Mouse (Mus musculus): ENCODE data around the gene Fam126a.

Gene Fam126a

DNA sequence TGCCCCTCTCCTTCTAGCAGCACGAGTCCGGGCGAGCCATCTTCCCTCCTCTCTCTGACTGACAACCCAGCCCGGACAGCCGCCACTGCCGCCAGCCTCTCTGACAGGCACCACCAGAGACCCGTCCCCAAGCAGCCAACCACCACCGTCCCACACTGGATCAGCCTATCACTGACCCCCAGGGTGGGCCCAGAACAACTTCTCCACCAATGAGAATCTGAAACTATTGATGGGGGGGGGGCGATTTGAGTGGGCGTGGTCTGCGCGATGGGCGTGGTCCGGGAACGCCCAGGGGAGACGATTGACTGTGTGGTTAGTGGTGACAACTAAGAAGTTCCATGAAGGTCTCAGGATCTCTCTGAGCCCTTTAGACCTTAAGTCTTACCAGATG lies at the start of gene Fam126a:
Fam126a (minus strand) TSS at position 112 of the 391 bp plus-strand sequence.
- DNase-seq (ENCODE audit: low spot score in 2 of 2): peak; percentile 90 to 92

DNA sequence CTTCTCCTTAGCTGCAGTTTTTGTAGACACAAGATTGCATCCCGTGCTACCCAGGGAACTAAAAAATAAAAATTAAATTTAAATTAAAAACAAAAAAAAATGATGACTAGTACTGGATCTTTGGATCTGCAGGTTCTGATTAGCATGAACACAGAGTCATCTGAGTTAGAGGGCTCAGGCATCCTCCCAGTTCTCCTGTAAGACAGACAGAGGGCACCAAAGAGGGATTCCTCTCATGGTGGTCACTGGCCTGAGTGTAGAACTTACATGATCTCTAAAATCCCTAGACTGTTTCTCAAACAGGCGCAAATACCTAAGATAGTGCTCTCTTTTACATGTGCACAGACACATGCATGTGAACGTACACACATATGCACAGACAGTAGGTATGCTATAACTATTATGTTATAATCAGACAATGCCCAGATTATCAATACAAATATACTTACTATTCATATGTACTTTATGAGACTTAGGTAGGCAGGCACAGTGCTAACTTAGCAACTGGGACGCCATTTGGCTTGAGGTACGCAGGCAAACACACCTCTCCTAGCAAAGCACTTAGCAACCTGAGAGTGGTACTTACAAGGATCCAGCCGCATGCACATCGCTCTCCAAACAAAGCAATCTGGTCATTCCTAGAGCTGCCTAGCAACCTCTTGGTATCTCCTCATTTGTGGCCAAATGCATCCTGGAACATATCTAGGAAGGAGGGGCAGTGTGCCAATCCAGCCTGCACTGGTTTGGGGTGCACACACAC lies 48.1 kb upstream of the Fam126a start:
- no peak for DNase-seq (ENCODE audit: low spot score in 2 of 2)

DNA sequence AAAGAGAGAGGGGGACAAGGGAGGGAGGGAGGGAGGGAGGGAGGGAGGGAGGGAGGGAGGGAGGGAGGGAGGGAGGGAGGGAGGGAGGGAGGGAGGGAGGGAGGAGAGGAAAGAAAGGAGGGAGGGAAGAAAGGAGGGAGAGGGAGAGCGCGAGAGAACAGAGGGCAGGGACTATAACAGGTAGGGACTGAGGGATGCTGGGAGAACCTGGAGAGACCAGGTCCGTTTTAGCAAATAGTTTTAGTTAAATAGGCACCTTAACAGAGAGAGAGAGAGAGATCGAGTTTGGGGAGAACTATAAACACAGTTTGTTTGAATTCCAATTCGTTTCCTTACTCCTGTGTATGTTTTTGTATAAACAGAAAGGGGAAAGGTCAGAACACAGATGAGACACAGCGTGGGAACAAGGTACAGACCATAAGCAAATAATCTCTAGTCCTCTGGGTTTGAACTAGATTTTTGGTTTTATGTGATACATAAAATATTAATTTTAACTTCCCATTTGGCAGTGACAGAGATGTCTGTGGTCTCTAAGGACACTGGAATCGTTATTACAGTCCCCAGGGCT lies 47.3 kb upstream of the Fam126a start:
- DNase-seq (ENCODE audit: low spot score in 2 of 2): no peak

DNA sequence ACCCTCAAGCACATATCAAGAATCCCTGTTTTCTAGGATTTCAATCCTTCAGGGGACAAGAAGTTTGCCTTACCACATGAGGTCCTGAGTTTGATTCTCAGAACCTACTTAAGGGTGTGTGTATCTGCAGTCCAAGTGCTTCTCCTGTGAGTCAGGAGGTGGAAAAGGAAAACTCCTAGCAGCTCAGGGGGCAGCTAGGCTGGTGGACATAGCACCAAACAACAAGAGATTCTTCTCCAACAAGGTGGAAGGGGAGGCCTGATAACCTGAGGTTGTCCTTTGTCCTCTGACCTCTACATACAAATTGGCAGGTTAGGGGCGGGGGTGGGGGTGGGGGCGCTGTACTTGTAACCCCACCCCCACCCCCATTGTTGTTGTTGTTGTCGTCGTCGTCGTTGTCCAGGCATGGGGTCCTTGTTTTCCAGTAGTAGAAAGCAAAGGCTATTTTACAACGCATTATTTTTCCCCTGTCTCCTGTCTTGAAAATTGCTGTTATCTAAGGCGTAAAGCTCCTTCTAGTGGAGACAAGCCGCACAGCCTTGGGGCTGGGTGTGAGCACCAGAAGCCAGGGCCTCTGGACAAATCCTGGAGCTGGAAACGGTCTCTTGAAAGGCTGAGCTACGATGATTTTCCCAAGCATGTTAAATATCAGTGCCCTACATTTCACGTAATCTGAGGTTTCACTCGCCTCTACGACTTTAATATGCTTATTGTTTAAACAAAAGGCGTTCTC lies 46.7 kb upstream of the Fam126a start:
- DNase-seq (ENCODE audit: low spot score in 2 of 2): peak; percentile 75 to 82

DNA sequence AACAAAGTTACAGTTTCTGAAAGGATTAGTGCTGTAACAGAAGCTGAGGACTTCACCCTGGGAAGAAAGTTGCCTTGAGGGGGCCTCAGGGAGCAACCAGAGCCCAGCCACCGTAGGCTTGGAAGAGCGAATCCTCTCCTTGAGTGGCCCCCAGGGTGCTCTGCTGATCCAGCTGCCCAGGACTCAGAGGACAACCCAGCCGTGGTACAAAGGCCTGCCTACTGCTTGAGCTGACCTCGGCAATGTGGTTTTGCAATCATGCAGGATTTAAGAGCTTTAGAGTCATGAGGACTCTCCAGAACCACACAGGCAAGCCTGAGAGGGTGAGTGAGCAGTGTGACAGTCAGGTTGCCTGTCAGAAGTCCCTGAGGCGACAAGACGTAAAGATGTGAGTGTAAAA lies 41.5 kb upstream of the Fam126a start:
- DNase-seq (ENCODE audit: low spot score in 2 of 2): no peak

DNA sequence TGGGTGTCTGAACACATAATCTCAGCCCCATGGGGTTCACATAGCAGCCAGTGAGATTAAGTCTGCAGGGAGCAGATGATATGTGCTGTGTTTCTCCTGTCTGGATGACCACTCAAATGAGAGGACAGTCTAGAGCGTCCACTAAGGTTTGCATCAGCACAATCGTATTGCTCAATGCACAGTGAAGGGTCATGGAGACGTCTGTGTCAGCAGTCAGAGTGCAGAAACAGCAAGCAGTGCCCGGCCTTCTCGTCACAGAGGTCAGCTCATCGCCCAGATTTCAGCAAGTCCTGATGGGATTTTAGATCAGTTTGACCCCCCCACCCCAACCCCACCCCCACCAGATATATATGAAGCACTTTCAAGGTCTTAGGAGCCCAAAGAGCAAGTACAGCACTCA lies 38.5 kb upstream of the Fam126a start:
- DNase-seq (ENCODE audit: low spot score in 2 of 2): no peak

DNA sequence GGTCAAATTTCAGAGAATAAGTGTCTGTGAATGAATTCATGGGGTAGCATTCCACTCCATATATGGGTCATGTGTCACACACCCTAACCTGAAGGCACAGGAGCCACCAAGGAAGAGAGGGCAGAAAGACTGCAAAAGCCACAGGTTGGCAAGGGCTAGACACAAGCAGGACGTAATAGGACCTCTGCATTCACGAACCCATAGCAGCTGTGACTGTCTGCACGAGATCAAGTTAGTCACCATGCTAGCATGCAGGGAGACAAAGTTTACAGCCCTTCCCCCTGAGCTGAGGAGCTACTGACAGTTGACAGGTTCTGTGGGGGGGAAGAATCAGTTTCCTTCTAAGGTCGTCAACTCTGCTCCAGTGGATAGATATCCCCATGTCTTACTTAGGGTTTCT lies 33.1 kb upstream of the Fam126a start:
- DNase-seq (ENCODE audit: low spot score in 2 of 2): no peak

DNA sequence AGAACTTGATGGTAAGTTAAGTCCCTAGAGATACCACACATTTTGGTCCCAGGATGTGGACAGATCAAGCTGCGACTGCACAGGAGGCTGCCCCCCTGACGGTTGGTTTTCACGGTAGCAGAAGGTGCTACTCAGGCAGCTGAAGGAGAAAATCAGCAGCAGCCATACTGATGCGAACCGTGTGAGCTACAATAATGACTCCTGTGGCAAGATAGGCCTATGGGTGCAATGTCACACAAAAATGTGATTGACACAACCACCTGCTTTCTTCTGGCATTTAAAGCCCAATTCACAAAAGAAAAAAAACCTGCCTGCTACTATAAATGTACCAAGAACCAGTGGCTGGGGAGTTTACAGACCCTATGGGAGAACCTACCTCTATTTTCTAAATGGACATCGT lies 32.5 kb upstream of the Fam126a start:
- DNase-seq (ENCODE audit: low spot score in 2 of 2): no peak

DNA sequence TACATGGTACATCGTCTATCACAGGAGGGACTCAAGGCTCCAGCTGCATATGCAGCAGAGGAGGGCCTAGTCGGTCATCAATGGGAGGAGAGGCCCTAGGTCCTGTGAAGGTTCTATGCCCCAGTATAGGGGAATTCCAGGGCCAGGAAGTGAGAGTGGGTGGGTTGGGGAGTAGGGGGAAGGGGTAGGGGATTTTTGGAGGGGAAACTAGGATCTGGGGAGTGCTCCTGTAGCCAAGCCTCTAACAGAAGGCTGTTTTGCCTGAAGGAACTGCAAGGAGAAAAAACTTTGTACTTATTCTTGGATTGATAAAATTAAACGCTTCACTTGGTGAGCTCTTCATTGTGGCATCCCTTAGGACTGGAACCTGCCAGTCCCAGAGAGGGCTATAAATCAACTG lies 30.5 kb upstream of the Fam126a start:
- no peak for DNase-seq (ENCODE audit: low spot score in 2 of 2)

DNA sequence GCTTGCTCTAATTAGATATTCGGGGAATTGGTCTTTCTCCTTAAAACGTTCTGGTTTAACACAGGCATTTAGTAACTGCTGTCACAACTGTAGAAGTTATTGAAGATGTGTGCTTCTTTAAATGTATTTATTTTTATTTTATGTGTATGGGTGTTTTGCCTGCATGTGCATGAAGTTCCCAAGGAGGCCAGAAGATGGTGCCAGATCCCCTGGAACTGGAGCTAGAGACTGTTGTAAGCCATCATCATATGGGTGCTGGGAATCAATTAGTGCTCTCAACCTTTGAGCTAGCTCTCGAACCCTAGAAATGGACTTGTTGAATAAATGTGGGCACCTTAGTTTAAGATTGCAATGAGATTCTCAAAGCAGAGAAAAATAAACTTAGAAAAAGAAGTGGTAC lies 27.1 kb upstream of the Fam126a start:
- no peak for DNase-seq (ENCODE audit: low spot score in 2 of 2)

DNA sequence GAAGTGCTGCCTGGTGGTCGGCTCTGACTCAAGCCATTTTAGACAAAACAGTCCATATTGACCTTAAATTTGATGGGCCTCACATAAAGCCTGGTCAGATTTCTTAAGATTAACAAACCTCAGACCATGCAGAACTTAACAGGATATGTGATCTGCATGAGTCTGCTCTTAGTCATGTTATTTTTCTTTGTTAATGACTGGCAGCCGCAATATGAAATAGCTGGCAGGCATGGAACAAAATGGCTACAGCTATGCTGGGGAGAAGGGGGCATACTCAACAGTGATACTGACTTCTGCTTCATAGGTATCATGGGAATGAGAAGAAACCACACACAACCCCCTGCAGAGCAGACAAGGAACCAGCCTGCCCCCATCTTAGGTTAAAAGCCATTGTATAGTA lies 26.4 kb upstream of the Fam126a start:
- no peak for DNase-seq (ENCODE audit: low spot score in 2 of 2)

DNA sequence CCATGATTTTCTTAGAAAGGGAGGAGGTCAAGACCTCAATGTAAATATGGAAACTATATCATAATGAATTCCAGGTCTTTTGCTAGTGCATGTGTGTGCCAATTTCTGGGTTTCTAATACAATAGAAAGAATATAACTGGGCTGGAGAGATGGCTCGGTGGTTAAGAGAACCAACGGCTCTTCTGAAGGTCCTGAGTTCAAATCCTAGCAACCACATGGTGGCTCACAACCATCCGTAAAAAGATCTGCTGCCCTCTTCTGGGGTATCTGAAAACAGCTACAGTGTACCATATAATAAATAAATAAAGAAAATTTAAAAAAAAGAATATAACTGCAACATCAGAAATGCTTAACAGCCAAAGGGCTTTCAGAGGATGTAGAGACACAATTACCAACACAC lies 23.9 kb upstream of the Fam126a start:
- no peak for DNase-seq (ENCODE audit: low spot score in 2 of 2)

DNA sequence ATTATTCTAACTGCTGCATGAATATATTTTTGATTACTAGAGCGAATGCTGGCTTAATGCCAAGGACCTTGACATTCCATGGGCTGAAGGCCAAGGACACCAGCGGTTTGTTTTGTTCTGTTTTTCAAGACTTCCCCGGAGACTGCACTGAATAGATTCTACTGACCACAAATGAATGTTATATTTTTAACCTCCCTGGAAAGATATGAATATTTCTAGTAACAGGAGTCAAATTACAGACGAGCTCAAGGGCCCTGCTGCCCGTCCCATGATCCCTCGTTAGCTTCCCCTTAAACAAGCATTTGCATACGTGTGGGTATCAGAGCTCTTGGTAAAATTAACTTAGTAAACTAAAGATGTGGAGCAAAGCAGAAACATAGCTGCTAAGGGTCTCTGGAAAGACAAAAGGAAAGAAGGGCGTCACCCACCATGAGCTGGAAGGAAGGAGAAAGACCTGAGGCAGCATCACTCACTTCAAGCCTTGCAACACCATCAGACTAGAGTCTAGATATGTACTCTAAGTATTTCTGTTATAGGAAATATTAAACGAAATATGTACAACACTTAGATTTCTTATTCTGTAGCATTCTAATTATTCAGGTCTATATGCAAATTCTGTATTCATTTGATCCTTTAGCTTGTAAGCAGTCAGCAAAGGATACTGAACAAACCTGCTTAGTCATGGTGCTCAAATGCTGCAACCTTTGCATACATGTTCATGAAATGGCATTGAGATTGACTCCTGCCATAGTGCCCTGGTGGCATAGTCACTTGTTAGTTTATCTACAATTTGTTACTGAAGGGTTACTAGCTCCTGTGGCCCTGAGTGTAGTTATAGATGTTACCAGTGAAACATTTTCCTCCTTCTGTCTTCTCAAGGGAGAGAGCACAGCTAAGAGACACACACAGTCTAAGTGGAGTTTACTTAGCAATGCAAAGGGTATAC lies 23.0 kb upstream of the Fam126a start:
- DNase-seq (ENCODE audit: low spot score in 2 of 2): no peak

DNA sequence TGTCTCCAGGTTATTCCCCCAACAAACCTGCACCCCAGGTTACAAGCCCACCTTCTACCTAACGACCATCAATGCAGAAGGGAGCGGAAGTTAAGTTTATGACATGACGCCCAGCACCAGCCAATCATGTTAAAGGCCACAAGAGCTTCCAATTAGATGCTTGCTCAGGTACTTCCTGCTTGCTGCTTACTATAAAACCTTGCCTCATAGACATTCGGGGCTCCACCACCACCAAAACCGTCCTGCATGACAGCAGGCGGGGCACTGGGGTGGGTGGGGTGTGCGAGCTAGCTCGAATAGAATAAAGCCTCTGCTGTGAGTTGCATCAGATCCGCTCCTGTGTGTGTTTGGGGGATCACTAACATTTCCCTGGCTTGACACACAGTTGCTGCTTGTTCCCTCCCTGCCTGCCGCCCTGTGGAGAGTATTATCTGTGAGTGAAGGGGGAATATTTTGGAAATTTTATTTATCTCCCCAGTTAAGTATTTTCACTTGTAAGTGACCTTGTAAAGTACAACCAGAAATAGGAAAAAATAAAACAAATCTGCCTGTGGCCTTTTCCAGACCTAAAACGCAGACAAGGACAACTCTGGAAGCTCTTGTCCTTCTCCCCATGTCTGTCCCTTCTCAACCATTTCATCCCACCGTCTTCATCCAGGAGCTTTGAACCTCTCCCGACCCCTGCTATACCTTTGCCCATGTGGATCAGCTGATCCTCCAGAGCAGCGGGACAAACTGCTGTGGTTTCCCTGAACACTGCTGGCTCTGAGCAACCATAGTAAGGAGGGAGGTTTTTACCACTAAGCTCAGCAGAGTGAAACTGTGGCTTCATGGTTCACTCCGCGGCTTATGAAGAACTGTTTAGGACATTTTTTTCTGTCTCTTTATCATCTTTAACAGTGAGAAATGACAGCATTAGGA lies 21.5 kb upstream of the Fam126a start:
- no peak for DNase-seq (ENCODE audit: low spot score in 2 of 2)

DNA sequence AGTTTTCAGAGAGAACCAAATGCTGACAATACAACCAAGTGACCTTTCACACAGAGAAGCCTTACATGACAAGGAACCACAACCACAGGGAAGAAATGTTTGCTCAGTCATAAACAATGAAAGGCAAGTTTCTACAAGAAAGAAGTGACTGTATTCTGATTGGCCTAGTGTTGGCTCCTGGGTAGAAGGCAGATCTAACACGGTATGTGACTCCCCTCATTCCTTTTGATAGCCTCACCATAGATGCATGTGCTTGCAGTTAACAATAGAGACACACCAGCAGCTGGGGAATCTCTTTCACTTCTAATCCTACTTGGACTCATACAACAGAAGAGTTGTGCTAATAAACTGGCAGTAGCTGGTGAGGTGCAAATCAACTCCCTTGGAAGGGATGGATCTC lies 17.3 kb upstream of the Fam126a start:
- DNase-seq (ENCODE audit: low spot score in 2 of 2): no peak

DNA sequence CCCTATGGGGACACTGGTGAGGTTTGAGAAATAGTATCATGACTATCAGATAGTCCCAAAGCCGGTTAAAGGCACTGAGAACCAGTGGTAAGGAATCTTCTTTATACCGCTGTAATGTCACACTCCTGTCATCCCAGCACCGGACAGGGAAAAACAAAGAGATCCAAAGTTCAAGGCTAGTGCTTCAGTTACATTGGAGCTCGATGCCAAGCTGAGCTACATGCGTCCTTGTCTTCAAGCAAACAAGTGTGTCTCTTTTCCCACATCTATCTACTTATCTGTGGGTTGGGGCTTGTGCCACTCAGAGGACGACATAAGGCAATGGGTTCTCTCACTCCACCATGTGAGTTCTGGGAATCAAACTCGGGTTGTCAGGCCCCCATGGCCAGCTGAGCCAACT lies 16.5 kb upstream of the Fam126a start:
- DNase-seq (ENCODE audit: low spot score in 2 of 2): no peak

DNA sequence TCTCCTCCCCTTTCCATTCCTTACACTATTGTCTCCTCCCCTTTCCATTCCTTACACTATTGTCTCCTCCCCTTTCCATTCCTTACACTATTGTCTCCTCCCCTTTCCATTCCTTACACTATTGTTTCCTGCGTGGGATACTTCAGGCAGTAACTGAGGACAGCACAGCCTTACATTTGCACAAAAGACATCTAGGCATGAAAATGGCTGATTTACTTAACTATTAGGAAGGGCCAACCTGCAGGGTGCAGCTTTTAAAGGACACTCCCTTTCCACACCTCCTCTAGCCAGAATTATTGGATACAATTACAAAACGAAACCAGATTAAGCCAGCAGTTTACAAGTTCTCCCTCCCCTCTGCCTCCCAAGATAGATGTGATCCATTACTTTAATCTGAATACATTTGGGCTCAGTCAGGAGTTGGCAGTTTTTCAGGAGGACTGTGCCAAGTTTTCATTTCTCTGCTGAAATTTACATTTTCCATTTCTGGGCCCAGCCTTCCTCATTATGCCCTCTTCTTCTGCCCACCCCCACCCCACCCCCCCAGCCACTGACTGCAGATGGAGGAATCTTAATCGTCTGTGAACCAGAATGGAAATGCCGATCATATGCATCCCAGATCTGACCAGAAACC lies 15.6 kb upstream of the Fam126a start:
- peak; percentile 62 to 66 for DNase-seq (ENCODE audit: low spot score in 2 of 2)

DNA sequence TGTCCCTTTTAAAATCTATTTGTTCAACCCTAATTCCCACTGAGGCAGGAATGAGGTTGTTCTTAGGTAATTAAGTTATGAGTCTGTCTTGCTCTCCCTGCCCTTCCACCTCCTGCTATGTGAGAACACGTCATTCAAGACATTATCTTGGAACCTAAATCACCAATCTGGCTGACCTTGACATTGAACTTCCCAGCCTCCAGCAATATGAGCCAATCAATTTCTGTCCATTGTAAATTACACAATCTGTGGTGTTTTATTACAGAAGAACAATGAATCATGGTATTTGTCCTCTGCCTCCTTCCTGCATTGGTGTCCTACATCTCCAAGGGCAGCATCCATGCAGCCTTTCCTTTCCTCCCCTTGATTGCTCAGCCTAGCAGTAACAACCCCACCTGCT lies 13.9 kb upstream of the Fam126a start:
- no peak for DNase-seq (ENCODE audit: low spot score in 2 of 2)

DNA sequence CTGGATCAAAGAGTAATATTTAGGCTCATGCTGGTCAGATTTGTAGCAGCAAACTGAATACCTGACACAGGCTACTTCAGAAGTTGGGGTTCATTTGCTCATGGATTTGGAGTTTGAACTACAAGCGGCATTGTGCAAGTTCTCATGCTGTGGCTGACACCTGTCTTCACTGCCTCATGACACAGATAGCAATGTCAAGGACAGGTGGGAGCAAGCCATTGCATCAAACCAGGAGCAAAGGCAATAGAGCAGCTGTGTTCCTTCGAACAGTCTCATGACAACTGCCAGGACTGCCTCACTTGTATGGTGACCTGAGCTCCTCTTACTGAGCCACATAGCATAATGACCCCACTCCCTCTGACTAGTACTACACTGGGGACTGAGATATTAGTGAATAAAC lies 12.9 kb upstream of the Fam126a start:
- no peak for DNase-seq (ENCODE audit: low spot score in 2 of 2)

DNA sequence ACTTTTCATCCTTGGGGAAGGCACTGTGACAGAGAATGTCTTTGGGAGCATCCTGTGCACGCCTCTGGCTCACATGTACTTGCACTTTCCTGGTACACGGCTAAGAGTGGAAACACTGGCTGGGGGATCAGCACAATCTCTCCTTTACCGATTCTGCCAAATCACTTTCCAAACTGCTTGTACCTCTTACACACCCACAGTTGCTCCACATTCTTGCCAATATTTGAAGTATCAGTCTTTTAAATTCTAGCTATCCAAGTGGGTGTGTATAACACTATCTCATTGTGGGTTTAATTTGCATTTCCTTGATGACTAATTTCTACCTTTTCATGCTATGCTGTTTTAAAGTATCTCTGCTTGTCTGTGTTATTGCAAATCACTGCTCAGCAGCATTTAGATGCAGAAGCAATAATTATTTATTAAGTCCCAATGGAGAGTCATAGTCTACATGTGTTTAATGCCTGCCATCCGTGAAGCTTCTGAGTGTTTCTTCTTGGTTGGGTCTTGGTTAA lies 10.9 kb upstream of the Fam126a start:
- DNase-seq (ENCODE audit: low spot score in 2 of 2): no peak

Data from right cerebral cortex, adult 2 months (tissue).